Mouse (Mus musculus): ENCODE measurements at regions not wholly inside any gene's neighbourhood (a gene's known extent, or its start where the extent isn't known, plus 50 kb on each side); places are given as distances from the start of the nearest gene placed in this dataset.

- H3K27ac ChIP-seq (ENCODE audit: insufficient read depth, low read depth, low read length, poor library complexity, severe bottlenecking): no peak overlapping the region
- in situ Hi-C loops (cut with MboI; ENCODE audit: low sequenced_read_pairs in 2 of 2, unreplicated experiment in 2 of 2): loop anchor here in 1 of 2 experiments (10.0 to 25.0 kb wide), 2 partner anchors 110 to 377 kb away; no protein-coding TSS in a partner anchor
- no peak overlapping the region for H3K9ac ChIP-seq (ENCODE audit: insufficient read depth, low read depth, low read length, poor library complexity, severe bottlenecking)
- no peaks in the 10 kb centered on the region for H3K4me1 ChIP-seq (ENCODE audit: control insufficient read depth in 2 of 2, insufficient read depth in 2 of 2, low read length in 2 of 2, poor library complexity in 1 of 2)
- no peak overlapping the region for H3K4me3 ChIP-seq (ENCODE audit: insufficient read depth in 1 of 2, low read depth in 1 of 2, low read length in 2 of 2, poor library complexity in 1 of 2, severe bottlenecking in 1 of 2)
- TF ChIP-seq ZNF384 (IDR thresholded peaks at IDR 0.05; ENCODE audit: low read depth, low read length) (no peak), CHD2 (IDR thresholded peaks at IDR 0.05; ENCODE audit: low read depth, low read length) (no peak), MAFK (IDR thresholded peaks at IDR 0.05; ENCODE audit: insufficient read depth, low read depth, low read length) (no peak), HCFC1 (IDR thresholded peaks at IDR 0.05; ENCODE audit: borderline replicate concordance, insufficient read depth, low read length) (no peak), ZC3H11A (IDR thresholded peaks at IDR 0.05; ENCODE audit: borderline replicate concordance, low read depth, low read length) (no peak)
- H3K9me3 ChIP-seq (ENCODE audit: control insufficient read depth, insufficient read depth, low read depth, low read length): no peaks in the 10 kb centered on the region
- DNase-seq (ENCODE audit: low read depth, low spot score): no peak
- no peaks in the 10 kb centered on the region for H3K36me3 ChIP-seq (ENCODE audit: control insufficient read depth, insufficient read depth, low read length, poor library complexity, severe bottlenecking)
Measured at GRCm38 (mm10) chr12:82097620-82098019, 71.5 kb upstream of the Sipa1l1 start.

- no peak overlapping the region for H3K4me3 ChIP-seq (ENCODE audit: insufficient read depth in 1 of 2, low read depth in 1 of 2, low read length in 2 of 2, poor library complexity in 1 of 2, severe bottlenecking in 1 of 2)
- TF ChIP-seq ZNF384 (IDR thresholded peaks at IDR 0.05; ENCODE audit: low read depth, low read length) (no peak), ZC3H11A (IDR thresholded peaks at IDR 0.05; ENCODE audit: borderline replicate concordance, low read depth, low read length) (no peak), HCFC1 (IDR thresholded peaks at IDR 0.05; ENCODE audit: borderline replicate concordance, insufficient read depth, low read length) (no peak), CHD2 (IDR thresholded peaks at IDR 0.05; ENCODE audit: low read depth, low read length) (no peak), MAFK (IDR thresholded peaks at IDR 0.05; ENCODE audit: insufficient read depth, low read depth, low read length) (no peak)
- no peak for DNase-seq (ENCODE audit: low read depth, low spot score)
Measured at GRCm38 (mm10) chr12:82104211-82104610, 64.9 kb upstream of the Sipa1l1 start.

DNA sequence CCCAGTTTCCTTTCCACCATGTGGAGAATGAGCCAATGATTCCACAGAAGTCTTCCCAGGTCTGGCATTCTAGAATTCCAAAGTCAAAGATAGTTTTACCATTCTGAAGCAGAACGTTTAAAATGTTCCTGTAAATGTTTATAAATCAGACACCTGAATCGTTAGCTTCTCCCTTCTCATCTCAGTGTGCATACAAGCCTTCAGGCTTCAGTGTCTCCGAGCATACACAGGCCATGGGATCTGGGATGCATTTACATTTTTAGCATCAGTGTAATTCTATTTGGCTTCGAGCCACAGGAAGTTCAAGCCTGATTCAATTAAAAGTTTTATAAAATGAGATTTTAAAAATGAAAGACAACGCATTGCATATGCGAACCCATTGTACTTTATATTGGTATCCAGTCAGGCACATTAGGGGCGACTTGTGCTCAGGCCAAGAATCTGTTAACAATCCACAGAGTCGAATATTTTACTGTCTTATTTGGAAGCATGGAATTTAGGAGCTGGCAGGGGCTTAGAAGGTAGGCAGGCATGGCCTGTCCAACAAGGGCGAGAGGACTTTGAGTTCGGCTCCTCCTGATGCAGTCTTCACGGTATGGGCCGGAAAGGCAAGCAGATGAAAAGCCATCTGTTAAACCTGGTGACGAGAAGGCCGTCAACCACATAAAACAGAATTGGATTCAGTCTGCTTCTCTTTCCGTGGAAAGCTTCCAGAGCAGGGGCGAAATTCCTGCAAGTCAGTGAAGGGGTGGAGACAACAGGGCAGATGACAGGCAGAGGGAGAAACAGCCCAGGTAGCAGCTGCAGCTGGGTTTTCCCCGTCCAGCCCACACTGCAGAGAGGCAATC lies 63.7 kb upstream of the Sipa1l1 start:
- Histone ChIP-seq H3K27ac (ENCODE audit: insufficient read depth, low read depth, low read length, poor library complexity, severe bottlenecking) (no peak overlapping the region), H3K4me3 (ENCODE audit: insufficient read depth in 1 of 2, low read depth in 1 of 2, low read length in 2 of 2, poor library complexity in 1 of 2, severe bottlenecking in 1 of 2) (no peak overlapping the region), H3K4me1 (ENCODE audit: control insufficient read depth in 2 of 2, insufficient read depth in 2 of 2, low read length in 2 of 2, poor library complexity in 1 of 2) (no peaks in the 10 kb centered on the region), H3K9me3 (ENCODE audit: control insufficient read depth, insufficient read depth, low read depth, low read length) (no peaks in the 10 kb centered on the region), H3K36me3 (ENCODE audit: control insufficient read depth, insufficient read depth, low read length, poor library complexity, severe bottlenecking) (no peaks in the 10 kb centered on the region), H3K9ac (ENCODE audit: insufficient read depth, low read depth, low read length, poor library complexity, severe bottlenecking) (no peak overlapping the region)
- no peak for DNase-seq (ENCODE audit: low read depth, low spot score)
- TF ChIP-seq CHD2 (IDR thresholded peaks at IDR 0.05; ENCODE audit: low read depth, low read length): no peak
- TF ChIP-seq HCFC1 (IDR thresholded peaks at IDR 0.05; ENCODE audit: borderline replicate concordance, insufficient read depth, low read length): no peak
- TF ChIP-seq MAFK (IDR thresholded peaks at IDR 0.05; ENCODE audit: insufficient read depth, low read depth, low read length): no peak
- TF ChIP-seq ZNF384 (IDR thresholded peaks at IDR 0.05; ENCODE audit: low read depth, low read length): no peak
- no peak for TF ChIP-seq ZC3H11A (IDR thresholded peaks at IDR 0.05; ENCODE audit: borderline replicate concordance, low read depth, low read length)
- in situ Hi-C loops (cut with MboI; ENCODE audit: low sequenced_read_pairs in 2 of 2, unreplicated experiment in 2 of 2): no loop called here

More at GRCm38 (mm10) chr12:82104211-82104610, 64.9 kb upstream of the Sipa1l1 start:
- H3K4me1 ChIP-seq (ENCODE audit: control insufficient read depth in 2 of 2, insufficient read depth in 2 of 2, low read length in 2 of 2, poor library complexity in 1 of 2): no peaks in the 10 kb centered on the region
- in situ Hi-C loops (cut with MboI; ENCODE audit: low sequenced_read_pairs in 2 of 2, unreplicated experiment in 2 of 2): no loop called here
- H3K27ac ChIP-seq (ENCODE audit: insufficient read depth, low read depth, low read length, poor library complexity, severe bottlenecking): no peak overlapping the region
- no peak overlapping the region for H3K9ac ChIP-seq (ENCODE audit: insufficient read depth, low read depth, low read length, poor library complexity, severe bottlenecking)
- H3K9me3 ChIP-seq (ENCODE audit: control insufficient read depth, insufficient read depth, low read depth, low read length): no peaks in the 10 kb centered on the region
- no peaks in the 10 kb centered on the region for H3K36me3 ChIP-seq (ENCODE audit: control insufficient read depth, insufficient read depth, low read length, poor library complexity, severe bottlenecking)

GRCm38 (mm10) chr12:82115766-82116165 lies 53.4 kb upstream of the Sipa1l1 start:
- DNase-seq (ENCODE audit: low read depth, low spot score): no peak
- Histone ChIP-seq H3K4me1 (ENCODE audit: control insufficient read depth in 2 of 2, insufficient read depth in 2 of 2, low read length in 2 of 2, poor library complexity in 1 of 2) (no peaks in the 10 kb centered on the region), H3K9me3 (ENCODE audit: control insufficient read depth, insufficient read depth, low read depth, low read length) (no peaks in the 10 kb centered on the region), H3K27ac (ENCODE audit: insufficient read depth, low read depth, low read length, poor library complexity, severe bottlenecking) (no peak overlapping the region), H3K36me3 (ENCODE audit: control insufficient read depth, insufficient read depth, low read length, poor library complexity, severe bottlenecking) (no peaks in the 10 kb centered on the region), H3K4me3 (ENCODE audit: insufficient read depth in 1 of 2, low read depth in 1 of 2, low read length in 2 of 2, poor library complexity in 1 of 2, severe bottlenecking in 1 of 2) (no peak overlapping the region), H3K9ac (ENCODE audit: insufficient read depth, low read depth, low read length, poor library complexity, severe bottlenecking) (no peak overlapping the region)
- no peak for TF ChIP-seq CHD2 (IDR thresholded peaks at IDR 0.05; ENCODE audit: low read depth, low read length)
- no peak for TF ChIP-seq ZNF384 (IDR thresholded peaks at IDR 0.05; ENCODE audit: low read depth, low read length)
- no peak for TF ChIP-seq HCFC1 (IDR thresholded peaks at IDR 0.05; ENCODE audit: borderline replicate concordance, insufficient read depth, low read length)
- no peak for TF ChIP-seq MAFK (IDR thresholded peaks at IDR 0.05; ENCODE audit: insufficient read depth, low read depth, low read length)
- TF ChIP-seq ZC3H11A (IDR thresholded peaks at IDR 0.05; ENCODE audit: borderline replicate concordance, low read depth, low read length): no peak
- in situ Hi-C loops (cut with MboI; ENCODE audit: low sequenced_read_pairs in 2 of 2, unreplicated experiment in 2 of 2): no loop called here

All from ES-E14 (cell line).